Mouse (Mus musculus) olfactory bulb, adult 2 months (tissue): ENCODE results near the gene Sox13.

Source experiments
- CTCF ChIP-seq: fragments of 200-500 bp; IDR thresholded peaks from 2 replicates; pipeline ENCODE4 v1.5.1; 2012; ENCODE audit warnings: low read depth, mild to moderate bottlenecking, low read length, moderate library complexity; ENCODE audit not compliant: insufficient read depth
- POLR2A ChIP-seq: fragments of 200-500 bp; IDR thresholded peaks from 2 replicates; pipeline ENCODE4 v1.6.1; 2012; ENCODE audit warnings: mild to moderate bottlenecking, low read depth, low read length, moderate library complexity; ENCODE audit not compliant: insufficient read depth

DNA sequence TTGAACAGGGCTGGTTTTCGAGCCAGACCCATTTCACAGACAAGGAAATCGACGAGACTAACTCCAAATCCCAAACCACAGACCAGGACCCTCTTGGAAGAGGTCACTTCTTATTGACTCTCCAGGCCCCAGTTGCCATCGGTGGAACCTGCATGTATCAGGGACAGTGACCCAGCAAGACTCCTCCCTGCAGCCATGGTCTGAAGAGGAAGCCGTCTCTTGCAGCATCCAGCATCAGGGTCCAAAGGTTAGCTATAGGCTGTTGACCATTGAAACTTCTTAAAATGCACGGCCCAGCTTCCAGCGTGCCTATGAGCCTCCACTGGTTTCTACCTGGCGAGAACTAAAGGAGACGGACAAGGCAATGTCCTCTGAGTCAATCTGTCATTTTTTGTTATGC, 14.4 kb downstream of the Sox13 start:
- no peak for TF ChIP-seq CTCF
- no peak for TF ChIP-seq POLR2A
